Mouse (Mus musculus): ENCODE measurements around the gene H2-T24. TPM values are rescaled to one million over a fixed set of nuclear protein-coding genes. Genes with fewer than 3 reads are reported as not detected.

Gene H2-T24
- polyA plus RNA-seq, 1 experiment from 2014 or later = 8.7 TPM

- ATAC-seq (ENCODE audit: low read depth) = no peak
- Histone ChIP-seq H3K9me3 (no peaks in the 10 kb centered on the region), H3K9ac (no peak overlapping the region), H3K4me3 (no peak overlapping the region), H3K4me2 (no peak overlapping the region), H3K27me3 (no peaks in the 10 kb centered on the region), H3K4me1 (replicated peaks) (peaks cover 35% of the 10 kb centered on the region), H3K36me3 (no peaks in the 10 kb centered on the region), H3K27ac (replicated peaks) (no peak overlapping the region)
- WGBS = 86% methylated on average over 6 of the region's 6 CpGs
Measured at GRCm38 (mm10) chr17:35998545-35999305, 21.6 kb downstream of the H2-T24 start.

GRCm38 (mm10) chr17:35997713-35998510 lies 22.4 kb downstream of the H2-T24 start:
- Histone ChIP-seq H3K27ac (replicated peaks) (no peak overlapping the region), H3K4me1 (replicated peaks) (peaks cover 35% of the 10 kb centered on the region), H3K4me2 (no peak overlapping the region), H3K27me3 (no peaks in the 10 kb centered on the region), H3K9me3 (no peaks in the 10 kb centered on the region), H3K4me3 (no peak overlapping the region), H3K36me3 (no peaks in the 10 kb centered on the region), H3K9ac (0 out of 2 replicates have a peak overlapping the region, but pooled peaks have one; percentile 4)
- no peak for ATAC-seq (ENCODE audit: low read depth)
- 64% methylated on average over 12 of the region's 12 CpGs for WGBS

DNA sequence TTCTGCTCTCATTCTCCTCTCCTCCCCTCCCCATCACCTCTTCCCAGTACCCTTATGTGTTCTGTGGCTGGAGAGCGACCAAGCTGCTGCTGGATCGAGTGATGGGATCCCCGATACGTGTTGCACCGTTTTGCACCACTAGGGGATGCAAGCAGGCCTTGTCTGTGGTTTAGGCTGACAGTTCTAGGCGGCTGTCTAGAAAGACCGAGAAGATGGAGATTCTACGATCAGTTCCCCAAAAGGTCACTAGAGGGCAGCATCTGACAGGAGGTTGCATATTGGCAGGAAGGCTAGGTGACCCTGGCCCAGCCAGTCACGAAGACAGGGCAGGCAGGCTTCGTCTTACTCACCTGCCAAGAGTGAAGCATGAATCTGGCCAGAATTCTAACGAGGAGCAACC lies 23.4 kb downstream of the H2-T24 start:
- Histone ChIP-seq H3K4me1 (replicated peaks) (peaks cover 35% of the 10 kb centered on the region), H3K27me3 (no peaks in the 10 kb centered on the region), H3K4me2 (no peak overlapping the region), H3K27ac (replicated peaks) (no peak overlapping the region), H3K36me3 (no peaks in the 10 kb centered on the region), H3K4me3 (no peak overlapping the region), H3K9me3 (no peaks in the 10 kb centered on the region), H3K9ac (no peak overlapping the region)
- peak; percentile 52 for ATAC-seq (ENCODE audit: low read depth)
- WGBS = 4% methylated on average over 11 of the region's 11 CpGs

DNA sequence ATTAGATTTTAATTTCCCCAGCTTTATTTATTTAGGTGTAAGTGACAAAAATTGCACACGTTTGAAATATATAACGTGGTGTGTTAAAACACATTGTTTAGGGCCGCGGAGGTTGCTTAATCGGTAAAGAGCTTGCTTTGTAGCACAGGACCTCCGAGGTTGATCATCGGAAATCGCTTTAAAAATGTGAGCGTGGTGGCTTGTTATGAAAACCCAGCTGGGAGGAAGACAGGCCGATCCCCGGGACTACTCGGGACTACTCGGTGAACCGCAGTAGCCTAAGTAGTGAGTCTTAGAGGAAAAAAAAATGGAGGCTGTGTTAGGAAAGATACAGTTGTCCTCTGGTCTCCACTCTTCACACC lies 25.5 kb downstream of the H2-T24 start:
- peaks cover 1% of the 10 kb centered on the region for H3K36me3 ChIP-seq
- H3K27me3 ChIP-seq = no peaks in the 10 kb centered on the region
- peak overlapping the region; percentile 76 for H3K27ac ChIP-seq (replicated peaks)
- H3K9me3 ChIP-seq = no peaks in the 10 kb centered on the region
- no peak for ATAC-seq (ENCODE audit: low read depth)
- peaks cover 28% of the 10 kb centered on the region for H3K4me1 ChIP-seq (replicated peaks)
- H3K4me3 ChIP-seq = peak overlapping the region; percentile 69
- H3K9ac ChIP-seq = peak overlapping the region; percentile 82
- peak overlapping the region; percentile 70 for H3K4me2 ChIP-seq
- WGBS = 6% methylated on average over 14 of the region's 14 CpGs

DNA sequence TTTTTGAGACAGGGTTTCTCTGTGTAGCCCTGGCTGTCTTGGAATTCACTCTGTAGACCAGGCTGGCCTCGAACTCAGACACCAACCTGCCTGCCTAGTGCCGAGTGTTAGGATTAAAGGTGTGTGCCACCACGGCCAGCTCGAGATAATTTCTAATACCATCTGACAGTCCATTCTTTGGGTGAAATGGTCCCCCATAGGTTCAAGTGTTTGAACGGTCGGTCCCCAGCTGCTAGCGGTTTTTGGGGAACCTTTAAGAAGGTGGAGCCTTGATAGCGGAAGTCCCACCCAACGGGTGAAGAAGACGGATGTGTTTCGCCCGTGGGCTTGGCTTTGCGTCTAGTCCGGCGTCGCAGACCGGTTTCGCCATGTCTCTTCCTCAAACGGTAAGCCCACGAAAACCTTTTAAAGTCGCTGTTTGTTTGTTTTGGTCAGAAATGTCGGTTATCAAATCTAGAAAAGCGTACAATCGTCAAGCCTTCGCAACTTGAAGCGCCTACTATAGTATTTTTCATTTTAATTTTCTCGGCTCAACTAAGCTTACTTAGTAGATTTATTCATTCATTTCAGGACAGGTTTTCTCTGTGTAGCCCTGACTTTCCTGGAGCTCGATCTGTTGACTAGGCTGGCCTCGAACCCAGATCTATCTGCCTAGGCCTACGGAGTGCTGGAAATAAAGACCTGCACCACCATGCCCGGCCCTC lies 26.0 kb downstream of the H2-T24 start:
- ATAC-seq (ENCODE audit: low read depth) = peak; percentile 78
- Histone ChIP-seq H3K27ac (replicated peaks) (peak overlapping the region; percentile 76), H3K4me3 (peak overlapping the region; percentile 69), H3K27me3 (no peaks in the 10 kb centered on the region), H3K9ac (peak overlapping the region; percentile 82), H3K4me1 (replicated peaks) (peaks cover 28% of the 10 kb centered on the region), H3K36me3 (peaks cover 7% of the 10 kb centered on the region), H3K9me3 (no peaks in the 10 kb centered on the region), H3K4me2 (peak overlapping the region; percentile 70)
- WGBS = 4% methylated on average over 31 of the region's 31 CpGs

DNA sequence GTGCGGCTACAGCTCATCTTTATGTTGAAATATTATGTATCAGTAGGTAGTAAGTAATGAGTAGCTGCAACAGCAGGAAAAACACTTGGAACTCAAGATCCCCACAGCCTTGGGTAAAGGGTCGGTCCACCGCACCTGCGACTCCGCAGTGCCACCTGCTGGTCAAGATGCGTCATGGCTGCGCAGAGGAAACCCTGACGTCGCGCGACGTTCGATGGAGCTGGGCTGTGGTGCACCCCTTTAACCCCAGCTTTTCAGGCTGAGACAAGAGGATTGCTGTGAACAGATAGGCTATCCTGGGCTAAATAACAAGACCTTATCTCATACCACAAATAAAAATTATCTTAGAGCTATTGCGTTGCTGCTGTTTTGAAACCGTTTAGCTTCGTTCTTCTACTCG lies 26.7 kb downstream of the H2-T24 start:
- Histone ChIP-seq H3K9ac (no peak overlapping the region), H3K4me1 (replicated peaks) (peaks cover 28% of the 10 kb centered on the region), H3K9me3 (no peaks in the 10 kb centered on the region), H3K4me2 (peak overlapping the region; percentile 70), H3K27me3 (no peaks in the 10 kb centered on the region), H3K36me3 (peaks cover 13% of the 10 kb centered on the region), H3K27ac (replicated peaks) (no peak overlapping the region), H3K4me3 (peak overlapping the region; percentile 69)
- ATAC-seq (ENCODE audit: low read depth) = peak; percentile 78
- whole genome bisulfite sequencing = 7% methylated on average over 17 of the region's 17 CpGs

DNA sequence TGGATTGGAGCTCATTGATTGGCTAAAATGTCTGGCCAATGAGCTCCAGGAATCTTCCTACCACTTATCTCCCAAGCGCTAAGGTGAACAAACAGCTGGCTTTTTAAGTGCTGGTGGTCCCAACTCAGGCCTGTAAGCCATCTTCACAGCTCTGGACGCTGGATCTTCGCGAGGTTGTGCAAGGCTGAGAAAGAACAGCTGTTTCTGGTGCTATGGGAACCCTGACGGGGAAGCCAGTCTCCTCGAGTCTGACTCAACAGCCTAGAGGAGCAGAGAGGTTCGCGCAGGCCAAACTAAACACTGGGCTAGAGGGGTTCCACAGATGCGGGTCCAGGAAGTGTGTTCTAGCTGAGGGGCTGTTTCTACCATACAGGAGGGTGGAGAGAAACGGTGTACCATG lies 28.6 kb downstream of the H2-T24 start:
- Histone ChIP-seq H3K36me3 (peaks cover 32% of the 10 kb centered on the region), H3K27ac (replicated peaks) (no peak overlapping the region), H3K27me3 (no peaks in the 10 kb centered on the region), H3K9me3 (no peaks in the 10 kb centered on the region), H3K4me2 (no peak overlapping the region), H3K4me1 (replicated peaks) (peaks cover 17% of the 10 kb centered on the region), H3K9ac (peak overlapping the region; percentile 22; the same call in 1 of the 2 replicates), H3K4me3 (no peak overlapping the region)
- ATAC-seq (ENCODE audit: low read depth) = no peak
- 57% methylated on average over 10 of the region's 10 CpGs for WGBS

GRCm38 (mm10) chr17:35981776-35982175 lies 38.6 kb downstream of the H2-T24 start:
- peaks cover 26% of the 10 kb centered on the region for H3K4me1 ChIP-seq (replicated peaks)
- H3K27ac ChIP-seq (replicated peaks) = no peak overlapping the region
- H3K36me3 ChIP-seq = peaks cover 54% of the 10 kb centered on the region
- no peak for ATAC-seq (ENCODE audit: low read depth)
- WGBS = 89% methylated on average over 9 of the region's 9 CpGs
- H3K4me3 ChIP-seq = no peak overlapping the region; the same call in 1 of the 2 replicates
- no peaks in the 10 kb centered on the region for H3K27me3 ChIP-seq
- H3K9ac ChIP-seq = peak overlapping the region; percentile 90; the same call in 1 of the 2 replicates
- no peaks in the 10 kb centered on the region for H3K9me3 ChIP-seq
- H3K4me2 ChIP-seq = peak overlapping the region; percentile 91; the same call in 1 of the 2 replicates

DNA sequence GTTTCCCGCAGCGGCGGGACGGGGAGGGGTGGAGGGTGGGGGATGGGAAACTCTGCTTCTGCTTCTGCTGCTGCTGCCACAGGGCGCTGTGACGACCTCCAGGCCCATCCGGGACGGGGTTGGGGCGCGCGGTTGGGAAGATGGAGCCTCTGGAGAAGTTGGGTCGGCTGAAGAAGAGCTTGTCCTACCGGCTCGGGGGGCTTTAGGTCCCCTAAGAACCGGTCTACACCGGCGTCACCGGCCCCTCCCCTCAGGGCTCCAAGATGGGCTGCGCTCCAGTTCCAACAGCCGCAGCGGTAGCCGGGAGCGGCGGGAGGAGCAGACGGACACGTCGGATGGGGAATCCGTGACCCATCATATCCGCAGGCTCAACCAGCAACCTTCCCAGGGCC lies 40.0 kb downstream of the H2-T24 start:
- Histone ChIP-seq H3K4me1 (replicated peaks) (peaks cover 26% of the 10 kb centered on the region), H3K9me3 (no peaks in the 10 kb centered on the region), H3K27ac (replicated peaks) (peak overlapping the region; percentile 96), H3K4me3 (peak overlapping the region; percentile 77), H3K36me3 (peaks cover 44% of the 10 kb centered on the region), H3K4me2 (peak overlapping the region; percentile 91), H3K9ac (peak overlapping the region; percentile 90), H3K27me3 (no peaks in the 10 kb centered on the region)
- ATAC-seq (ENCODE audit: low read depth) = peak; percentile 33
- WGBS = under 1% methylated on average over 29 of the region's 29 CpGs

GRCm38 (mm10) chr17:35979401-35980362 lies 40.7 kb downstream of the H2-T24 start, which contains the start of the genes Gnl1 and Prr3:
Gnl1 (plus strand) TSS chr17:35979851.
Prr3 (minus strand) TSS chr17:35980236.
- Histone ChIP-seq H3K9ac (peak within 1 kb of the TSS; percentile 90), H3K27me3 (no peaks in the 10 kb centered on the region), H3K36me3 (peaks cover 40% of the 10 kb centered on the region), H3K9me3 (no peaks in the 10 kb centered on the region), H3K4me1 (replicated peaks) (peaks cover 26% of the 10 kb centered on the region), H3K27ac (replicated peaks) (peak within 1 kb of the TSS; percentile 96), H3K4me3 (peak within 1 kb of the TSS; percentile 77), H3K4me2 (peak within 1 kb of the TSS; percentile 91)
- WGBS = under 1% methylated on average over 98 of the region's 109 CpGs
- peak; percentile 79 for ATAC-seq (ENCODE audit: low read depth)

- peak overlapping the region; percentile 96 for H3K27ac ChIP-seq (replicated peaks)
- no peaks in the 10 kb centered on the region for H3K9me3 ChIP-seq
- H3K27me3 ChIP-seq = no peaks in the 10 kb centered on the region
- WGBS = under 1% methylated on average over 41 of the region's 41 CpGs
- peaks cover 26% of the 10 kb centered on the region for H3K4me1 ChIP-seq (replicated peaks)
- peak; percentile 88 for ATAC-seq (ENCODE audit: low read depth)
- H3K36me3 ChIP-seq = peaks cover 42% of the 10 kb centered on the region
- H3K4me2 ChIP-seq = peak overlapping the region; percentile 91
- H3K4me3 ChIP-seq = peak overlapping the region; percentile 77
- peak overlapping the region; percentile 90 for H3K9ac ChIP-seq
Measured at GRCm38 (mm10) chr17:35978811-35979400, 41.5 kb downstream of the H2-T24 start.
